Mouse (Mus musculus): ENCODE data around the gene Amh. TPM values are rescaled to one million over a fixed set of nuclear protein-coding genes. Genes with fewer than 3 reads are reported as not detected.

Amh gene
- total RNA-seq, 2 experiments from 2014 or later, result 0.38 to 0.98 TPM

DNA sequence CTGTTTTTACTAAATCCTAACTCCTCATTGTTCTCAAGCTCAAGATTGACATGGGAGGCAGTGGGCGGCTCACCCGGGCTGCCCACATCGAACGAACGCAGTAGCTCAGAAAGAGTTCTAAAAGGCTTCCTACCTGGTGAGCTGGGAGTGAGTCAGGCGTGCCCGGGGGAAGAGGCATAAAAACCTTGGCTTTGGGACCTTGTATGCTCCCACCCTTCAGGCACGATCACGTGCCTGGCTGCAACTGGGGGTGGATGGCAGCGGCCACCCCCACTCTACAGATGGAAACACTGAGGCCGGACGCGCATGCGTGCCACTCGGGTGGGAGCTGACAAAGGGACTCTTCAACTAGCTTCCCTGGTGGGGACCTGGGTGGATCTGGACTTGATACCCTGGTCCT is 37.3 kb downstream of the Amh start:
- intact Hi-C loops (cut with DNase I), result no loop called here

DNA sequence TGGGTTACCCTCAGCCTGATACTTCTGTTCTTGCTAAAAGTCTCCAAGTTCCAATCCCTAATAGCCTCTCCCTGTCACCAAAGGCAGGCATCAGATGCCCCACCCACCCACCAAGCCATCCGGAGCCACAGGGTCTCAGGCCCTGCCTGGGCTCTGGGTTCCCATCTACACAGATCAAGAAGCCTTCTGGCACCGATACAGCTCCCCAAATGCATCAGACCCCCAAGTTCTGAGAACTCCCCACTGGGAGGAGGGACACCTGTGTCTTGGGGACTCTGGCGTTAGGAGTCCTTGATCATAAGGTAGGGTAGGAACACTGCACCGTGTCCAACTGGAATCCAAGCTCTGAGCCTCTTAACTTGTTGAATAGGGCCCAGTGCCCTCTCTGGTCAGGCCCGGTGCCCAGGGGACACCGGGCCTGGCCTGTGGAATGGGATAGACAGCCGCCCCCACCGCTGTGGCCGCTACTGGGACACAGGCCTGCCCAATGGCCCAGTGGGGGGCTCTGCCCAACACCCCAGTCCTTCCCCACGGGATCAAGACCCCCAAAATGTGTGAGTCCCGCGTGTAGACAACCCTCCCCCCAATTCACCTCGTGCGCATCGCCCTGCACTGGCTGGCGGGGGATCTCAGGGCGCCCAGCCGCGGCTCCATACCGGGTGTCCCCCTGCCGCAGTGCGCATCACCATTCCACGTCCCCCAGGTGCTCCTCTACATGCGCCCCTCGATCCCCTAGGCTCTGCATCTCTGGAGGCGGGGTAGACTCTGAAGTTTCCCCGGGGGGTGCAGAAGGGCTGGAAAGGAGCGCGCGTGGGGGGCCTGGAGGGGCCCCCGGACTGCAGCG is 38.3 kb downstream of the Amh start:
- intact Hi-C loops (cut with DNase I), result no loop called here
- peak overlapping the region; percentile 79 for H3K27ac ChIP-seq
- no peak for DNase-seq
- H3K4me3 ChIP-seq, result peak overlapping the region; percentile 78
- TF ChIP-seq CTCF (IDR thresholded peaks at IDR 0.05), result no peak

More for the DNA sequence above, 37.3 kb downstream of the Amh start:
- Histone ChIP-seq H3K4me3 (no peak overlapping the region), H3K27ac (no peak overlapping the region)
- no peak for DNase-seq
- TF ChIP-seq CTCF (IDR thresholded peaks at IDR 0.05), result no peak

DNA sequence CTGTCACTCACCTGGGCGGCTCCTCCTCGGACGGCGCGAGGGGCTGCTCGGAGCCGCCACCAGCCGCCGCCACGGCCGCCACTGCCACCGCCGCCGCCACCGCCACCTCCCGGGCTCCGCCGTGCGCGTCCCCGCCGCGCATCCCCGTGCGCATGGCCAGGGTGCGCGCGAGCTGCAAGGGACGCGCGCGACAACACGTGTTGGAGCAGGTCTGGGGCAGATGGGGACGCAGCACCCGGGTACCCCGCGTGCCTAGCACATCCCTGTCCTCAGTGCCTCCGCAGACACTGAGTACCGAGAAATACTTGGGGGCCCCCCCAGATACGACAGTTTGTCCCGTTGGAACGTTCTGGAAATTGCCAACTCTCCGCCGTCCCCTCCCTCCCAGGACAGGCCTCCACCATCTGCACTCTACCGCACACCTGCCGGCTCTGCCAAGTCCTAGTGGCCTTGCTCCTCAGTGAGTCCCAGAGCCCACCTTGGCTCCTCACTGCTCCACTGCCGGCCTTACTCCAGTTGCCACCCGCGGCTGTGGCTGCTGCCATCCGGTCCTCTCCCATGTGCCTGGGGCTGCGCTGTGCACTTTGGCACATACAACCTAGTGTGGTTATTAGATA is 39.0 kb downstream of the Amh start, which contains the start of gene Lingo3:
Gene Lingo3 (minus strand): TSS at position 109 of the 617 bp plus-strand sequence.
- intact Hi-C loops (cut with DNase I), result no loop called here

DNA sequence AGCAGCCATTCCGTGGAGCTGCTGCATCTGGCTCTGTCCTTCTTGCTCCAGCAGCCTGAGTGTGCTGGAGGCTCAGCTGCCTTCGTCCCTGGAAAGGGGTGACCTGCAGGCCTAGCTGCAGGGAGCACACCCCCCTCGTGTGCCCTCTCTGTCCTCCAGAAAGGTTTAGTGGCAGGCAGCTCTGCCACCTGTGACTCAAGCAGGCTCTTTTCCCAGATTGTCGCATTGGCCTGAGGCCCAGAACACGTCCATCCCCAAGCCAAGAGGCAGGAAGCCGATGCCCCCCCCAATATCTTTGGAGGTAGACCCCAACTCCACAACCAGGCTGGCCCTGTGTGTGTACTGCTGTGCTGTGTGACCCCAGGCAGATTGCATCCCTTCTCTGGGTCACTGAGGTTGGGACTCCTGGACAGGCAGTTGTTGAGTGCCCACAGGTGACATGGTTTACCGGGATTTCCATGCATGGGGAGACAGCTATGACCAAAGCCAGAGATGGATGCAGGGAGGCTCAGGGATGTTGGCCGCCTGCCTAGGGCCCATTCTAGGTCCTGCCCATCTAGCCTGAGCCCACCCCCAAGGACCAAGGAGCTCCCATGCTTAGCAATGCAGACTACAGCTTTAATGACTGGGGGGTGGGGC is 40.1 kb downstream of the Amh start:
- Histone ChIP-seq H3K4me3 (no peak overlapping the region), H3K27ac (peak overlapping the region; percentile 20; the same call in 1 of the 2 replicates)
- intact Hi-C loops (cut with DNase I), result no loop called here
- TF ChIP-seq CTCF (IDR thresholded peaks at IDR 0.05), result no peak
- no peak for DNase-seq

More for the DNA sequence above, 39.0 kb downstream of the Amh start, which contains the start of gene Lingo3:
- H3K4me3 ChIP-seq, result peak within 1 kb of the TSS; percentile 78
- TF ChIP-seq CTCF (IDR thresholded peaks at IDR 0.05), result no peak
- H3K27ac ChIP-seq, result peak within 1 kb of the TSS; percentile 79
- DNase-seq, result peak; percentile 81

DNA sequence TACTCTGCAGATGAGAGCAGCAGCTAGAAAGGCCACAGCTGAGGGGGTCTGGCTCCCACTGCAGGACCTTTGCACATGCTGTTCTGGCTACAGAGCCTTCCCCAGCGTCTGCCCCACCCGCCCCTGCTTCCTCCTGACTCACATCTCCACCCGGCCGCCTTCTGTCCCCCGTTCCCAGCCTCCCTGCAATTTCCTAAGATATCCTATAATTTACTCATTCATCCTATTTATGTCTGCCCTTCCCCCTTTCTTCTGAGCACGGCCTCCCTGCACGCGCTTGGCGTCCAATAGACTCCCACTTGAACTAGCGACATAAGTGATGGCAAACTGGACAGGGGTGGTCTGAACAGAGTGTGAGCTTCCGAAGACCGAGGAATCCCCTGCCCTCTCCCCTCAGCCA is 40.7 kb downstream of the Amh start:
- TF ChIP-seq CTCF (IDR thresholded peaks at IDR 0.05), result no peak
- Histone ChIP-seq H3K27ac (no peak overlapping the region), H3K4me3 (no peak overlapping the region)
- intact Hi-C loops (cut with DNase I), result no loop called here
- DNase-seq, result no peak

DNA sequence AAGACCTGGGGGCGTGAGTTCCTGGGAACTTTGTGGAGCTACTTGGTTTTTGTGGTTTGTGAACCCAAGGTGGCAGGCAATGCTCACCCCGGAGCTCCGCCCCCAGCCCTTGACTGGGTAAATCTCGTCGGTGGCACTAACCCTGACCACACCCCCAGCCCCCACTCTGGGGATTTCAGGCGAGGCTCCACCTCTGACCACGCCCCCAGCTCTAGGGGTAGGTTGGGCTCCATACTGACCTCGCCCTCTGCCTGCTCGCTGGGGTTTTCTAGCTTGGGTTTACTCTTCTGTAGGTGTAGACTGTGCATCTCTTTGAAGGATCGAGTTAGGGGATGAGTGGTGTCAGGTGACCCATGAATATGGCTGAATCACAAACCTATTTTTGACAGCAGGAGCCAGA is 43.5 kb downstream of the Amh start:
- peak overlapping the region; percentile 28; the same call in 1 of the 2 replicates for H3K4me3 ChIP-seq
- no peak for TF ChIP-seq CTCF (IDR thresholded peaks at IDR 0.05)
- DNase-seq, result peak; percentile 86
- intact Hi-C loops (cut with DNase I), result no loop called here
- peak overlapping the region; percentile 77 for H3K27ac ChIP-seq

DNA sequence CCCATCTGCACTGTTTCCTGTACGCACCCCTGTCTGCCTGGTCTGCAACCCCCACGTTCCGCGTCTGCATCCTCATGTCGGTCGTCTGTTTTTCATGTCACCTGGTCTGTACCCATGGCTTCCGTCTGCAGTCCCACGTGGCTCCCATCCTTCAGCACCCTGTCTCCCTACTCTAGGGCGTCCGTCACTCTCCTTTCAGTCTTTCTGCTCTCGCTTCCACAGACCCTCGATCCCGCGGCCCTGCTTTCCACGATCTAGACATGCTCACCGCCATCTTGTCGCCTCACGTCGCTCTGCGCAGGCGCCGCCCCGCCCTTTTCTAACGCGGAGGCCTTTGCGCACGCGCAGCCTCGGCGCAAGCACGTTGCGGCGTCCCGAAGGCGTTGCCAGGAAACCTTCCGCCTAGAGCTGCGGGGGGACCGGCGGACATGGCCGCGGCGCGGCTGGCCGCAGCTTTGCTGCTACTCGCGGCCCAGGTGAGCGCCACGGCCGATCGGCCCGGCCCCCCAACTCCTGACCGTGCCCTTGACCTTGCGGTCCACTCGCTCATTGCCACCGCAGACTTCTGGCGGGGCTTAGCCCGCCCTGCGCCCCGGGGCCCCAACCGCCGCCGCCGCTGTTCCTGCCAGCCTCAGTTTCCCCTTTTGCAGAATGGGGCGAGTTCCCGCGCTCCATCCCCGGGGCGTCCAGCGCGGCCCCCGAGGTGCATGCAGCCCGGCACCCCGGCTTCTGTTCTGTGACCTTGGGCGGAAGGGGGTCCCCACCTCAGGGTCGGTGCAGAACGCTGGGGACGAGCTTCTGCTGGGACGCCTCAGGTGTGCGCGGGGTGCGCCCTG is 50.1 kb downstream of the Amh start, which contains the start of the genes Lsm7 and Sppl2b:
Gene Lsm7 (minus strand): TSS at position 297 of the 836 bp plus-strand sequence.
Gene Sppl2b (plus strand): TSS at position 363 of the 836 bp plus-strand sequence.
- intact Hi-C loops (cut with DNase I), result no loop called here
- peak; percentile 98 for DNase-seq
- H3K27ac ChIP-seq, result peak within 1 kb of the TSS; percentile 95
- TF ChIP-seq CTCF (IDR thresholded peaks at IDR 0.05), result no peak
- H3K4me3 ChIP-seq, result peak within 1 kb of the TSS; percentile 93

DNA sequence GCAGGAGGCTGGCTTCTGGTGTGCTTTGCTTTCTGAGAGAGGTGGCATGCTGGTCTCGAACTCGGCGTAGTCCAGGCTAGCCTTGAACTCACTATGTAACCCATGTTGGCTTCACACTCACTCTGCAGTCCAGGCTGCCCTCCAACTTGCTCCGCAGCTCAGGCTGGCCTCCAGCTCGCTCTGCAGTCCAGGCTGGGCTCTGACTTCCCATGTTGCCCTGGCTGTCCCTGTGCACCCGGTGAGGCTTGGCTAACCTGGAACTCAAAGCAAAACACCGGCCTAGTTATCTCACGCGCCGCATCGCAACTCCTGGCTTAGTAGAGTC is 50.7 kb downstream of the Amh start:
- intact Hi-C loops (cut with DNase I), result no loop called here
- H3K27ac ChIP-seq, result peak overlapping the region; percentile 95
- no peak for TF ChIP-seq CTCF (IDR thresholded peaks at IDR 0.05)
- H3K4me3 ChIP-seq, result peak overlapping the region; percentile 93
- no peak for DNase-seq

DNA sequence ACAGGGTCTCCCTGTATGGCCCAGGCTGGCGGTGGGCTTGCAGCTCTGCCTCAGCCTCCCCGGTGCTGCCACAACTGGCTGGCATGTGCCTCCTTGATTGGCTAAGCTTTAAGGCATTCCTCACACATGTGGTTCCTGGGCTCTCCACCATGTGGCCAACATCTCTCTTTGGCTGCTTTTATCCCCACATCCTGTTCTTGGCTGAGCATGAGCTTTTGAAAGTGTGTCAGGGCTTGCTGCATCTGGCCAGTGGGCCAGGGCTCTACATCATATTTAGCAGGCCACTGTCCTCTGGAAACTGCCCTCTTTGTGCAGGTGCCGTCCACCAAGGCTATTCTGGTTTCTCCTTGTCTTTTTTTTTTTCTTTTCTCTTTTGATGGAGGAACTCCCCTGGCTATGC is 51.2 kb downstream of the Amh start:
- intact Hi-C loops (cut with DNase I), result no loop called here
- peak overlapping the region; percentile 95 for H3K27ac ChIP-seq
- no peak; the same call in 1 of the 2 replicates for TF ChIP-seq CTCF (IDR thresholded peaks at IDR 0.05)
- H3K4me3 ChIP-seq, result peak overlapping the region; percentile 93
- DNase-seq, result no peak

DNA sequence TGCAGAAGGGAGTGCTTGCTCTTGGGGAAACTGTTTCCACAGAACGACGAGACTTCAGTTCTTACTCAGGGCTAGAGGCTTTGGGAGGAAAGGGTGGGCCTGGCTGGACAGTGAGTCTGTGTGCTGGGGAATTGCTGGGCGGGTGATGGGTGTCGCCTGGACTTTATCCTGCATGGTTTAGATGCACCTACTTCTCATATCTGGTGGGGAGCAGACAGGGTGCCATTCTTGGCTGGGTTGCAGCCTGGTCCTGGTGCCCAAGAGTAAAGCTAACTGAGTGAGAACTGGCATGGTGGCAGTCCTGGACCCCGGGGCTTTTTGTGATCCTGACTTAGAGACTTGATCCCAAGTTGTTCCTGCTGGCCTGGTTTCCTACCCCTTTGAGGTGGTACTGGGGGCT is 51.9 kb downstream of the Amh start:
- intact Hi-C loops (cut with DNase I), result no loop called here
- H3K27ac ChIP-seq, result peak overlapping the region; percentile 95; the same call in 1 of the 2 replicates
- DNase-seq, result no peak
- H3K4me3 ChIP-seq, result no peak overlapping the region
- no peak for TF ChIP-seq CTCF (IDR thresholded peaks at IDR 0.05)

Small RNAs within 50 kb of the gene (microRNA-seq; reads per million reads assigned to microRNA genes)
- gene Mir1982, result 5.1 reads per million

Other genes with a start within 250 kb of the Amh start
- gene Rexo1, start 243.7 kb upstream of the Amh start, total RNA-seq (2021), result 10 to 100 TPM in 1 of 2 experiments, 1 to 10 TPM in 1; 9.8 to 10.4 TPM
- gene Klf16, start 227.9 kb upstream of the Amh start, total RNA-seq (2021), result 1 to 10 TPM in 1 of 2 experiments, under 1 TPM in 1; 0.92 to 1.9 TPM
- gene Abhd17a, start 214.9 kb upstream of the Amh start, total RNA-seq (2021), result 10 to 100 TPM; 60.6 to 61.7 TPM
- gene Scamp4, start 202.4 kb upstream of the Amh start, total RNA-seq (2021), result 10 to 100 TPM; 17.0 to 17.5 TPM
- under 1 TPM; 0.48 to 0.89 TPM for gene Adat3, start 202.4 kb upstream of the Amh start, total RNA-seq (2021)
- under 1 TPM; 0.28 to 0.38 TPM for gene Gm49322, start 199.2 kb upstream of the Amh start, total RNA-seq (2021)
- gene Csnk1g2, start 182.4 kb upstream of the Amh start, total RNA-seq (2021), result 100 to 1,000 TPM; 101 to 105 TPM
- gene Btbd2, start 148.2 kb upstream of the Amh start, total RNA-seq (2021), result 10 to 100 TPM; 34.7 to 40.0 TPM
- 100 to 1,000 TPM; 253 TPM for gene Mknk2, start 127.1 kb upstream of the Amh start, total RNA-seq (2021)
- 1 to 10 TPM; 4.9 to 5.5 TPM for gene Mob3a, start 103.3 kb upstream of the Amh start, total RNA-seq (2021)
- 1 to 10 TPM; 2.6 to 3.0 TPM for gene Izumo4, start 103.1 kb upstream of the Amh start, total RNA-seq (2021)
- 10 to 100 TPM; 27.0 to 33.5 TPM for gene Ap3d1, start 63.0 kb upstream of the Amh start, total RNA-seq (2021)
- 10 to 100 TPM; 19.9 to 23.1 TPM for gene Dot1l, start 50.0 kb upstream of the Amh start, total RNA-seq (2021)
- gene Sf3a2, start 7.0 kb upstream of the Amh start, total RNA-seq (2021), result 10 to 100 TPM; 28.9 to 29.1 TPM
- 10 to 100 TPM; 22.3 to 29.8 TPM for gene Plekhj1, start 6.6 kb upstream of the Amh start, total RNA-seq (2021)
- gene Jsrp1, start 8.3 kb downstream of the Amh start, total RNA-seq (2021), result 100 to 1,000 TPM; 397 to 414 TPM
- 100 to 1,000 TPM; 579 to 691 TPM for gene Oaz1, start 21.4 kb downstream of the Amh start, total RNA-seq (2021)
- gene Lingo3, start 38.8 kb downstream of the Amh start, total RNA-seq (2021), result 10 to 100 TPM; 10.9 to 11.3 TPM
- gene Lsm7, start 50.0 kb downstream of the Amh start, total RNA-seq (2021), result 10 to 100 TPM; 13.5 to 20.0 TPM
- 10 to 100 TPM; 11.3 to 18.5 TPM for gene Sppl2b, start 50.0 kb downstream of the Amh start, total RNA-seq (2021)
- under 1 TPM in 1 of 2 experiments, not detected in 1; 0.08 TPM for gene Tmprss9, start 66.6 kb downstream of the Amh start, total RNA-seq (2021)
- 100 to 1,000 TPM; 110 to 139 TPM for gene Timm13, start 95.7 kb downstream of the Amh start, total RNA-seq (2021)
- 1 to 10 TPM; 1.9 to 3.0 TPM for gene Lmnb2, start 113.0 kb downstream of the Amh start, total RNA-seq (2021)
- gene Gadd45b, start 124.8 kb downstream of the Amh start, total RNA-seq (2021), result 10 to 100 TPM; 23.6 to 28.4 TPM
- gene Gng7, start 209.7 kb downstream of the Amh start, total RNA-seq (2021), result 1 to 10 TPM in 1 of 2 experiments, under 1 TPM in 1; 0.66 to 1.0 TPM
- under 1 TPM in 1 of 2 experiments, not detected in 1; 0.08 TPM for gene Diras1, start 220.4 kb downstream of the Amh start, total RNA-seq (2021)
- 10 to 100 TPM; 11.6 to 16.0 TPM for gene Slc39a3, start 232.2 kb downstream of the Amh start, total RNA-seq (2021)